Mouse (Mus musculus) MEL (cell line): ENCODE measurements at regions not wholly inside any gene's neighbourhood (a gene's known extent, or its start where the extent isn't known, plus 50 kb on each side); places are given as distances from the start of the nearest gene placed in this dataset.

ENCODE experiments used
- DNase-seq: peaks from one replicate; pipeline ENCODE4 v3.0.0; 2011; ENCODE audit warnings: low read depth, low spot score
- H3K27ac ChIP-seq: 2 replicates; pipeline ENCODE4 v1.5.1; 2012; ENCODE audit warnings: low read depth, mild to moderate bottlenecking, control low read depth, low read length, moderate library complexity; ENCODE audit not compliant: control insufficient read depth
- H3K27me3 ChIP-seq, 2 experiments: fragments of 150-350 bp in 1 of 2; sonication (generic) in 1 of 2; 2 replicates each; pipeline ENCODE4 v1.6.1; 2012; ENCODE audit warnings: low read length in 2 of 2, mild to moderate bottlenecking in 2 of 2, improper control_type of control experiment in 1 of 2, moderate library complexity in 1 of 2; ENCODE audit not compliant: insufficient read depth in 2 of 2, control insufficient read depth in 1 of 2
- H3K36me3 ChIP-seq, 2 experiments: 2 replicates each; pipeline ENCODE4 v1.6.1; 2012 to 2014; ENCODE audit warnings: low read length in 2 of 2, improper control_type of control experiment in 1 of 2, inconsistent platforms in 1 of 2, mild to moderate bottlenecking in 1 of 2; ENCODE audit not compliant: insufficient read depth in 2 of 2, control insufficient read depth in 1 of 2
- H3K4me1 ChIP-seq, 2 experiments: fragments of 150-350 bp in 1 of 2; sonication (generic) in 1 of 2; 2 replicates each; pipeline ENCODE4 v1.6.1; 2012; ENCODE audit warnings: low read length in 2 of 2, improper control_type of control experiment in 1 of 2, mild to moderate bottlenecking in 1 of 2; ENCODE audit not compliant: insufficient read depth in 2 of 2, control insufficient read depth in 1 of 2
- H3K4me3 ChIP-seq, 2 experiments: fragments of 150-350 bp in 1 of 2; sonication (generic) in 1 of 2; 2 replicates each; pipeline ENCODE4 v1.5.1; 2012; ENCODE audit warnings: low read depth in 2 of 2, low read length in 2 of 2, mild to moderate bottlenecking in 2 of 2, moderate library complexity in 2 of 2, control low read depth in 1 of 2, improper control_type of control experiment in 1 of 2; ENCODE audit not compliant: control insufficient read depth in 1 of 2, insufficient read depth in 1 of 2
- H3K79me2 ChIP-seq: 2 replicates; pipeline ENCODE4 v1.6.1; 2012; ENCODE audit warnings: mild to moderate bottlenecking, low read length, moderate library complexity; ENCODE audit not compliant: control insufficient read depth, poor library complexity, insufficient read depth
- H3K9ac ChIP-seq: 2 replicates; pipeline ENCODE4 v1.6.1; 2012; ENCODE audit warnings: low read depth, mild to moderate bottlenecking, control low read depth, low read length, moderate library complexity; ENCODE audit not compliant: control insufficient read depth, poor library complexity, severe bottlenecking
- H3K9me3 ChIP-seq: fragments of 150-350 bp; sonication (generic); replicated peaks from 2 replicates; pipeline ENCODE4 v1.6.1; 2012; ENCODE audit warnings: mild to moderate bottlenecking, low read length, improper control_type of control experiment, moderate library complexity; ENCODE audit not compliant: insufficient read depth
- CHD1 ChIP-seq: IDR thresholded peaks from 2 replicates; pipeline ENCODE4 v1.6.1; 2012; ENCODE audit warnings: low read depth, mild to moderate bottlenecking, inconsistent platforms, low read length, improper control_type of control experiment
- CTCF ChIP-seq, 3 experiments: IDR thresholded peaks in 2 of 3; conservative IDR thresholded peaks in 1 of 3; 2 replicates each; pipeline ENCODE4 v1.5.1; 2011 to 2012; ENCODE audit warnings: low read length in 3 of 3, low read depth in 2 of 3, mild to moderate bottlenecking in 2 of 3, improper control_type of control experiment in 1 of 3, inconsistent platforms in 1 of 3, mixed read lengths in 1 of 3, moderate library complexity in 1 of 3; ENCODE audit not compliant: control insufficient read depth in 1 of 3, insufficient read depth in 1 of 3, poor library complexity in 1 of 3, severe bottlenecking in 1 of 3
- E2F4 ChIP-seq: IDR thresholded peaks from 2 replicates; pipeline ENCODE4 v1.6.1; 2011; ENCODE audit warnings: low read depth, low read length, improper control_type of control experiment, borderline replicate concordance
- GABPA ChIP-seq: IDR thresholded peaks from 2 replicates; pipeline ENCODE4 v1.6.1; 2012; ENCODE audit warnings: low read depth, mild to moderate bottlenecking, inconsistent platforms, low read length, improper control_type of control experiment, moderate library complexity
- GATA1 ChIP-seq: IDR thresholded peaks from 2 replicates; pipeline ENCODE4 v1.6.1; 2011; ENCODE audit warnings: low read depth, low read length, improper control_type of control experiment
- KAT2A ChIP-seq: conservative IDR thresholded peaks from 2 replicates; pipeline ENCODE4 v1.6.1; 2012; ENCODE audit warnings: low read depth, low read length, improper control_type of control experiment, inconsistent platforms
- MAFK ChIP-seq: IDR thresholded peaks from 2 replicates; pipeline ENCODE4 v1.6.1; 2011; ENCODE audit warnings: low read depth, mild to moderate bottlenecking, low read length, improper control_type of control experiment, borderline replicate concordance
- MAX ChIP-seq: IDR thresholded peaks from 2 replicates; pipeline ENCODE4 v1.6.1; 2011; ENCODE audit warnings: low read length, improper control_type of control experiment
- MEF2A ChIP-seq: IDR thresholded peaks from 2 replicates; pipeline ENCODE4 v1.6.1; 2014; ENCODE audit warnings: low read depth, mild to moderate bottlenecking, inconsistent platforms, low read length, improper control_type of control experiment; ENCODE audit not compliant: poor library complexity, insufficient replicate concordance, severe bottlenecking; ENCODE audit errors: extremely low read depth
- NRF1 ChIP-seq: IDR thresholded peaks from 2 replicates; pipeline ENCODE4 v1.6.1; 2014; ENCODE audit warnings: low read depth, mild to moderate bottlenecking, inconsistent platforms, low read length, improper control_type of control experiment, moderate library complexity; ENCODE audit not compliant: poor library complexity, insufficient read depth, severe bottlenecking
- SIN3A ChIP-seq: IDR thresholded peaks from 2 replicates; pipeline ENCODE4 v1.6.1; 2012; ENCODE audit warnings: low read length, improper control_type of control experiment, inconsistent platforms
- TCF12 ChIP-seq: IDR thresholded peaks from 2 replicates; pipeline ENCODE4 v1.6.1; 2014; ENCODE audit warnings: low read depth, mild to moderate bottlenecking, inconsistent platforms, low read length, improper control_type of control experiment, moderate library complexity
- UBTF ChIP-seq: IDR thresholded peaks from 2 replicates; pipeline ENCODE4 v1.6.1; 2012; ENCODE audit warnings: low read depth, mild to moderate bottlenecking, inconsistent platforms, low read length, improper control_type of control experiment, moderate library complexity, borderline replicate concordance; ENCODE audit not compliant: insufficient read depth
- USF1 ChIP-seq: IDR thresholded peaks from 2 replicates; pipeline ENCODE4 v1.6.1; 2014; ENCODE audit warnings: low read depth, mild to moderate bottlenecking, inconsistent platforms, low read length, improper control_type of control experiment, moderate library complexity

- H3K27ac ChIP-seq, result no peak overlapping the region
- no peaks in the 10 kb centered on the region for H3K36me3 ChIP-seq
- no peaks in the 10 kb centered on the region for H3K9me3 ChIP-seq
- no peak for DNase-seq
- H3K79me2 ChIP-seq, result no peaks in the 10 kb centered on the region
- H3K4me3 ChIP-seq, result no peak overlapping the region
- TF ChIP-seq E2F4 (no peak), NRF1 (no peak), CTCF (IDR thresholded peaks at IDR 0.05 in 2 of 3, conservative IDR thresholded peaks at IDR 0.05 in 1 of 3; ENCODE audit: control insufficient read depth in 1 of 3, insufficient read depth in 1 of 3, low read depth in 2 of 3, low read length in 3 of 3, poor library complexity in 1 of 3, severe bottlenecking in 1 of 3) (no peak), GATA1 (no peak), KAT2A (no peak), MAFK (no peak), UBTF (no peak), SIN3A (no peak), TCF12 (no peak), CHD1 (no peak), USF1 (no peak), MAX (no peak), GABPA (no peak)
- H3K4me1 ChIP-seq, result no peaks in the 10 kb centered on the region
- H3K27me3 ChIP-seq, result peaks cover 0 to 3% of the 10 kb centered on the region in 2 experiments; a peak in 2 of 4 replicates
- no peak overlapping the region for H3K9ac ChIP-seq
Observed at GRCm38 (mm10) chr2:180385967-180386688, 51.6 kb upstream of the Gata5 start.

GRCm38 (mm10) chr2:180385231-180385895 is 50.9 kb upstream of the Gata5 start:
- no peaks in the 10 kb centered on the region for H3K79me2 ChIP-seq
- peaks cover 0 to 3% of the 10 kb centered on the region in 2 experiments; a peak in 2 of 4 replicates for H3K27me3 ChIP-seq
- DNase-seq, result no peak
- TF ChIP-seq MEF2A, result no peak
- no peaks in the 10 kb centered on the region for H3K4me1 ChIP-seq
- H3K9me3 ChIP-seq, result no peaks in the 10 kb centered on the region
- H3K27ac ChIP-seq, result no peak overlapping the region
- no peak overlapping the region for H3K9ac ChIP-seq
- H3K36me3 ChIP-seq, result no peaks in the 10 kb centered on the region
- H3K4me3 ChIP-seq, result no peak overlapping the region
